Mouse (Mus musculus): ENCODE data around the gene Krtap26-1. TPM values are rescaled to one million over a fixed set of nuclear protein-coding genes. Genes with fewer than 3 reads are reported as not detected.
A peak's percentile ranks its signal among the peaks of the same experiment; 100 is the strongest.

Krtap26-1 gene
- polyA plus RNA-seq (2012; ENCODE audit: insufficient read depth, low replicate concordance) = not detected in 2 replicates

- Histone ChIP-seq H3K27me3 (replicated peaks) (no peaks in the 10 kb centered on the region), H3K4me1 (no peaks in the 10 kb centered on the region), H3K9me3 (peaks cover 18% of the 10 kb centered on the region), H3K36me3 (replicated peaks; ENCODE audit: low read length) (no peaks in the 10 kb centered on the region), H3K4me3 (replicated peaks) (peak within 1 kb of the TSS; percentile 25)
- TF ChIP-seq GATA1 (IDR thresholded peaks at IDR 0.05; ENCODE audit: borderline replicate concordance, low read length) (no peak), FLI1 (IDR thresholded peaks at IDR 0.05; ENCODE audit: low read length) (no peak)
These were observed at the start of gene Krtap26-1 for GRCm38 (mm10) chr16:88647358-88647846. Gene Krtap26-1 (minus strand): TSS chr16:88647796.

- Histone ChIP-seq H3K27me3 (replicated peaks) (no peaks in the 10 kb centered on the region), H3K36me3 (replicated peaks; ENCODE audit: low read length) (no peaks in the 10 kb centered on the region), H3K4me1 (no peaks in the 10 kb centered on the region), H3K9me3 (peaks cover 6% of the 10 kb centered on the region; the same call in 1 of the 2 replicates), H3K4me3 (replicated peaks) (no peak overlapping the region)
- TF ChIP-seq FLI1 (IDR thresholded peaks at IDR 0.05; ENCODE audit: low read length) = no peak
- TF ChIP-seq GATA1 (IDR thresholded peaks at IDR 0.05; ENCODE audit: borderline replicate concordance, low read length) = no peak
These were observed 48.7 kb upstream of the Krtap26-1 start for GRCm38 (mm10) chr16:88696256-88696655.

GRCm38 (mm10) chr16:88681282-88681681 lies 33.7 kb upstream of the Krtap26-1 start:
- Histone ChIP-seq H3K4me3 (replicated peaks) (no peak overlapping the region), H3K36me3 (replicated peaks; ENCODE audit: low read length) (no peaks in the 10 kb centered on the region), H3K9me3 (peaks cover 15% of the 10 kb centered on the region), H3K27me3 (replicated peaks) (no peaks in the 10 kb centered on the region), H3K4me1 (no peaks in the 10 kb centered on the region)
- TF ChIP-seq GATA1 (IDR thresholded peaks at IDR 0.05; ENCODE audit: borderline replicate concordance, low read length) (no peak), FLI1 (IDR thresholded peaks at IDR 0.05; ENCODE audit: low read length) (no peak)

- no peak overlapping the region for H3K4me3 ChIP-seq (replicated peaks)
- H3K27me3 ChIP-seq (replicated peaks) = no peaks in the 10 kb centered on the region
- TF ChIP-seq FLI1 (IDR thresholded peaks at IDR 0.05; ENCODE audit: low read length) (no peak), GATA1 (IDR thresholded peaks at IDR 0.05; ENCODE audit: borderline replicate concordance, low read length) (no peak)
- H3K4me1 ChIP-seq = no peaks in the 10 kb centered on the region
- H3K36me3 ChIP-seq (replicated peaks; ENCODE audit: low read length) = no peaks in the 10 kb centered on the region
- peaks cover 15% of the 10 kb centered on the region for H3K9me3 ChIP-seq
These were observed 31.5 kb upstream of the Krtap26-1 start for GRCm38 (mm10) chr16:88679099-88679498.

GRCm38 (mm10) chr16:88671571-88671970 lies 24.0 kb upstream of the Krtap26-1 start, which contains the start of gene Krtap27-1:
Gene Krtap27-1 (minus strand): TSS chr16:88671671.
- no peaks in the 10 kb centered on the region for H3K36me3 ChIP-seq (replicated peaks; ENCODE audit: low read length)
- H3K4me3 ChIP-seq (replicated peaks) = no peak within 1 kb of the TSS
- H3K4me1 ChIP-seq = no peaks in the 10 kb centered on the region
- H3K9me3 ChIP-seq = 0 out of 2 replicates have a peak, but pooled peaks cover 2% of the 10 kb centered on the region
- TF ChIP-seq GATA1 (IDR thresholded peaks at IDR 0.05; ENCODE audit: borderline replicate concordance, low read length) = no peak
- TF ChIP-seq FLI1 (IDR thresholded peaks at IDR 0.05; ENCODE audit: low read length) = no peak
- no peaks in the 10 kb centered on the region for H3K27me3 ChIP-seq (replicated peaks)

- TF ChIP-seq GATA1 (IDR thresholded peaks at IDR 0.05; ENCODE audit: borderline replicate concordance, low read length) (no peak), FLI1 (IDR thresholded peaks at IDR 0.05; ENCODE audit: low read length) (no peak)
- H3K4me3 ChIP-seq (replicated peaks) = no peak overlapping the region
- H3K27me3 ChIP-seq (replicated peaks) = no peaks in the 10 kb centered on the region
- H3K4me1 ChIP-seq = no peaks in the 10 kb centered on the region
- H3K36me3 ChIP-seq (replicated peaks; ENCODE audit: low read length) = no peaks in the 10 kb centered on the region
- no peaks in the 10 kb centered on the region for H3K9me3 ChIP-seq
These were observed 9.8 kb upstream of the Krtap26-1 start for GRCm38 (mm10) chr16:88657426-88657825.

- TF ChIP-seq GATA1 (IDR thresholded peaks at IDR 0.05; ENCODE audit: borderline replicate concordance, low read length) = no peak
- TF ChIP-seq FLI1 (IDR thresholded peaks at IDR 0.05; ENCODE audit: low read length) = no peak
- Histone ChIP-seq H3K36me3 (replicated peaks; ENCODE audit: low read length) (no peaks in the 10 kb centered on the region), H3K4me1 (no peaks in the 10 kb centered on the region), H3K27me3 (replicated peaks) (no peaks in the 10 kb centered on the region), H3K4me3 (replicated peaks) (no peak overlapping the region), H3K9me3 (peaks cover 8% of the 10 kb centered on the region)
These were observed 4.4 kb upstream of the Krtap26-1 start for GRCm38 (mm10) chr16:88651952-88652351.

GRCm38 (mm10) chr16:88651082-88651481 lies 3.5 kb upstream of the Krtap26-1 start:
- no peak overlapping the region for H3K4me3 ChIP-seq (replicated peaks)
- H3K27me3 ChIP-seq (replicated peaks) = no peaks in the 10 kb centered on the region
- TF ChIP-seq GATA1 (IDR thresholded peaks at IDR 0.05; ENCODE audit: borderline replicate concordance, low read length) = no peak
- TF ChIP-seq FLI1 (IDR thresholded peaks at IDR 0.05; ENCODE audit: low read length) = no peak
- H3K36me3 ChIP-seq (replicated peaks; ENCODE audit: low read length) = no peaks in the 10 kb centered on the region
- peaks cover 12% of the 10 kb centered on the region for H3K9me3 ChIP-seq
- no peaks in the 10 kb centered on the region for H3K4me1 ChIP-seq

GRCm38 (mm10) chr16:88646366-88647111 lies 1.1 kb downstream of the Krtap26-1 start:
- peaks cover 18% of the 10 kb centered on the region for H3K9me3 ChIP-seq
- TF ChIP-seq FLI1 (IDR thresholded peaks at IDR 0.05; ENCODE audit: low read length) (no peak), GATA1 (IDR thresholded peaks at IDR 0.05; ENCODE audit: borderline replicate concordance, low read length) (no peak)
- no peak overlapping the region for H3K4me3 ChIP-seq (replicated peaks)
- H3K4me1 ChIP-seq = no peaks in the 10 kb centered on the region
- no peaks in the 10 kb centered on the region for H3K27me3 ChIP-seq (replicated peaks)
- H3K36me3 ChIP-seq (replicated peaks; ENCODE audit: low read length) = no peaks in the 10 kb centered on the region

- Histone ChIP-seq H3K4me1 (no peaks in the 10 kb centered on the region), H3K36me3 (replicated peaks; ENCODE audit: low read length) (no peaks in the 10 kb centered on the region), H3K9me3 (peaks cover 15% of the 10 kb centered on the region), H3K4me3 (replicated peaks) (no peak overlapping the region), H3K27me3 (replicated peaks) (no peaks in the 10 kb centered on the region)
- TF ChIP-seq FLI1 (IDR thresholded peaks at IDR 0.05; ENCODE audit: low read length) (no peak), GATA1 (IDR thresholded peaks at IDR 0.05; ENCODE audit: borderline replicate concordance, low read length) (no peak)
These were observed 7.5 kb downstream of the Krtap26-1 start for GRCm38 (mm10) chr16:88640053-88640452.
